Mouse (Mus musculus) embryo, embryonic 10.5 days (tissue): Measurements from ENCODE around the gene Krtap12-1.
"Not testable (repeated sequence)": the region's sequence is repeated elsewhere in the genome, so short reads cannot be mapped to it uniquely, and the experiment has no call there.

ENCODE experiments used
- DNase-seq: peaks from one replicate; pipeline ENCODE4 v3.0.0-alpha.2; 2015; ENCODE audit warnings: low spot score

Krtap12-1 gene

DNA sequence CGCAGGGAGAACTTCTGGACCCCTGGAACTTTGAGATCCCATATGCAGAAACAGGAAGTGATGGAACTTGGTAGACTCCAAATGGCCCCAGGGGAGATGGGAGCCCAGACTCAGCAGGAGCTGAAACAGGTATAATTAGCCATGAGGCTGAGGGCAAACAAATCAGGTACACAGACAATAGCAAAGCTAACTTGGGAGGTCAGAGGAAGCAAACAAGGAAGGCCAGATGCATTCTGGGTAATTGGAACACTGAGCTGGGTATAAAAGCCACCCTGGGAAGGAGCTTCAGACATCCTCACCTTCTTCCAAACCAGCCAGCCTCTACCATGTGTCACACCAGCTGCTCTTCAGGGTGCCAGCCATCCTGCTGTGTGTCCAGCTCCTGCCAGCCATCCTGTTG is at the start of gene Krtap12-1:
Gene Krtap12-1 (plus strand): TSS at position 301 of the 400 bp plus-strand sequence.
- not testable (repeated sequence) for DNase-seq

- DNase-seq = no peak
These were observed 49.7 kb upstream of the Krtap12-1 start for GRCm38 (mm10) chr10:77670710-77671109.

DNA sequence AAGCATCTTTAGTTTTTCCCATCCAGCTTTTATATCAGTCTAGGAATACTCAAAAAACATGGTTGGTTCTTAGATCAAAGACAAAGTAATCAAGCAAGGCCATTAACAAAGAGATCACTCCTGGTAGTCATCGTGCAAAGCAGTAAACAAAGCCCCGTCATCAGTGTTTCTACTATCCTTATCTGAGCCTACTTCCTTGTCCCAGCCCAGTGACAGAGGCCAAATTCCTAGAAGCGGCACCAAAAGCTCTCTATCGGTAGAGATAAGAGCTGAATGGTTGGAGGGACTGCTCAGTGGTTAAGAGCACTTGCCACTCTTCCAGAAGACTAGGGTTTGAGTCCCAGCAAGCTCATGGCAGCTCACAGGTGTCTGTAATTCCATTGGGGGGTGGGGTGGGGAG is 48.9 kb upstream of the Krtap12-1 start:
- DNase-seq = no peak

GRCm38 (mm10) chr10:77673765-77674164 is 46.6 kb upstream of the Krtap12-1 start:
- no peak for DNase-seq

- DNase-seq = no peak
These were observed 42.8 kb upstream of the Krtap12-1 start for GRCm38 (mm10) chr10:77677562-77677961.

DNA sequence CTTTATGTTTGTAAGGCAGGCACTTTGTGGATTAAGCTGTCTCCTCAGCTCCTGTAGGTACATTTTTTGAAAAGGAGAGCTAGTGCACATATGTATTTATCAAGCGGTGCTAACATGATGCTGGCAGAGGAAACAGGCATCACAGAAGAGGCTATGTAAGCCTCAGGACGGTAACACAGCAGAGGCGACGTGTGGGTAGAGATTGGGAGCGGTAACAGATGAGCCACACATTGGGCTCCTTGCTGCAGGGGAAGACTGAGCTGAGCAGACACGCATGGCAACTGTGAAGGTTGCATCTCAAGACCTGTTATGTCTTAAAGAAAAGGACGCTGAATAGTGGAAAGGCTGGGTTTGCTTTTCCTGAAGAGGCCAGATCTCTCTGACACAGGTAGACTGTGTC is 37.4 kb upstream of the Krtap12-1 start:
- DNase-seq = no peak

GRCm38 (mm10) chr10:77684181-77684580 is 36.2 kb upstream of the Krtap12-1 start:
- DNase-seq = peak; percentile 50

- DNase-seq = no peak
These were observed 34.3 kb upstream of the Krtap12-1 start, which contains the start of gene Tspear for GRCm38 (mm10) chr10:77685895-77686664. Gene Tspear (plus strand): TSS chr10:77686569.

- DNase-seq = no peak
These were observed 33.4 kb upstream of the Krtap12-1 start for GRCm38 (mm10) chr10:77687021-77687420.

DNA sequence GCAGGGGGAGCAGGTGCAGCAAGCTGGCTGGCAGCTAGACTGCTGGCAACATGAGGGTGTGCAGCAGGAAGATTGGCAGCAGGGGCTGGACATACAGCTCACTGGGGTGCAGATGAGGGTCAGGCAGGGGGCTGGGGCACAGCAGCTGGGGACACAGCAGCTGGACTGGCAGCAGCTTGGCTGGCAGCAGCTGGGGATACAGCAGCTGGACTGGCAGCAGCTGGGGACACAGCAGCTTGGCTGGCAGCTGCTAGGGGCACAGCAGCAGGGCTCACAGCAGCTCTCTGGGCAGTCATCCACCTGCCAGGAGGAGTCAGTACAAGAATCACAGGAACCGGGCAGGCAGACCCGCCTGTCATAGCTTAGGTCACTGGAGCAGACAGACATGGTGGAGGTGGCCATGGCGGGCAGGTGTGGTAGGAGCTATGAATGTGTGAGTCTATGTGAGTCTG is 30.0 kb upstream of the Krtap12-1 start, which contains the start of gene Gm19402:
Gene Gm19402 (minus strand): TSS at position 402 of the 452 bp plus-strand sequence.
- DNase-seq = not testable (repeated sequence)

DNA sequence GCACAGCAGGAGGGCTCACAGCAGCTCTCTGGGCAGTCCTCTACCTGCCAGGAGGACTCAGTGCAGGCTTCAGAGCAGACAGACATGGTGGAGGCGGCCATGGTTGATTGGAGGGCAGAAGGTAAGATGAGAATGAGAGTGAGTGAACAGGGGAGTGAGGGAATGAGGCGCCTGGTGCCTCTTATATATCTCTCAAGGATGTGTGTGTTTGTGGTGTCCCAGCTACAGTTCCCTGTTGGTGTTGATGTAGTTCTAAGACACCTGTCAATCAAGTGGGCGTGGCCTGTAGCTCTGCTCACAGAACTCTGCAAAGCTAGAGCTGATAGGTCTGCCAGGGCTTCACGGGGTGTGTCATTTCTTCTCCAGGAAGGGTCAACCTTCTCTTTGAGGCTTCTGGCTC is 23.3 kb upstream of the Krtap12-1 start, which contains the start of gene Gm9508:
Gene Gm9508 (minus strand): TSS at position 101 of the 400 bp plus-strand sequence.
- no peak for DNase-seq

- no peak for DNase-seq
These were observed 14.1 kb upstream of the Krtap12-1 start, which contains the start of gene Gm10272 for GRCm38 (mm10) chr10:77706326-77706725. Gene Gm10272 (plus strand): TSS chr10:77706626.

DNA sequence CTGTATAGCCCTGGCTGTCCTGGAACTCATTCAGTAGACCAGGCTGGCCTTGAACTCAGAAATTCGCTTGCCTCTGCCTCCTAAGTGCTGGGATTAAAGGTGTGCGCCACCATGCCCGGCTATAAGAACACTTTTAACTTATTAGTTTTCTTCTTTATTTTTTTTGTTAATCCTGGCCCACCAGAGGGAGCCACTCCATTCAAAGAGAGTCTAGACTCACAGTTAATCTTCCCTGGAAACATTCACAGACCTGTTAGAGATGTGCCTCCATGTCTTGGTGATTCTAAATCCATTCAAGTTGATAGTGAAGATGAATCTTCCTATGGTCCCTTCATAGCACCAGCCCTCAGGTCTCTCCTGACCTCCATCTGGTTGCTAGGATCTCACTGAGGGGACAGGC is 10.6 kb upstream of the Krtap12-1 start:
- no peak for DNase-seq

GRCm38 (mm10) chr10:77711157-77711556 is 9.2 kb upstream of the Krtap12-1 start, which contains the start of gene Gm10024:
Gene Gm10024 (plus strand): TSS chr10:77711457.
- DNase-seq = not testable (repeated sequence)

DNA sequence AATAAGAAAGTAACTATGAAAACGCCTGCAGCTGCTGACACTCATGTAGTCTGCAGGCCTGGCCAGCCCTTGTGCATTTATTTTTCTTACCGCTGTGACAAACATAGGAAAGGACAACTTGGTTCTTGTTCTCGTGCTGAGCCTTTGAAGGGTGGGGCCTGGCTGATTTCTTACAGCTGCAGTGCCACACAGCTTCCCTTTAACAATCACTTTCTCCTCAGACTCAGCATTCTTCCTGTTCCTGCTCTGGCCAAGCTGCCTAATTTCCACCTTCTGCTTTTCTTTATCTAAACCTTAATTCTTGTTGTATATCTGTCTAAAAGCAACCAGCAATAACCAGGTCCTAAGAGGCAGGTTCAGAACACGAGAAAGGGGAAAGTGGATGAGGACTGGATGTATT is 6.7 kb upstream of the Krtap12-1 start:
- DNase-seq = no peak

DNA sequence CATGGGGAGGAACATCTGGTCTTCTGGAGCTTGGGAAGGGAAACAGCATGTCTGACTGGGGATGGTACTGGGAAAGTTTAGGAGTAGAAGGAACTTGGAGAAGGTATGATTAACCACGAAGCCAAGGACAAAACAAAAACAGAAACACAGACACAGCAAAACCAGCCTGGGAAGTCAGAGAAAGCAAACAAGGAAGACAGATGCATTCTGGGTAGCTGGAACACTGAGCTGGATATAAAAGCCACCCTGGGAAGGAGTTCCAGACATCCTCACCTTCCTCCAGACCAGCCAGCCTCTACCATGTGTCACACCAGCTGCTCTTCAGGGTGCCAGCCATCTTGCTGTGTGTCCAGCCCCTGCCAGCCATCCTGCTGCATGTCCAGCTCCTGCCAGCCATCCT is 4.9 kb upstream of the Krtap12-1 start, which contains the start of gene Gm10142:
Gene Gm10142 (plus strand): TSS at position 301 of the 400 bp plus-strand sequence.
- no peak for DNase-seq

GRCm38 (mm10) chr10:77724855-77725254 is 4.5 kb downstream of the Krtap12-1 start:
- DNase-seq = no peak

DNA sequence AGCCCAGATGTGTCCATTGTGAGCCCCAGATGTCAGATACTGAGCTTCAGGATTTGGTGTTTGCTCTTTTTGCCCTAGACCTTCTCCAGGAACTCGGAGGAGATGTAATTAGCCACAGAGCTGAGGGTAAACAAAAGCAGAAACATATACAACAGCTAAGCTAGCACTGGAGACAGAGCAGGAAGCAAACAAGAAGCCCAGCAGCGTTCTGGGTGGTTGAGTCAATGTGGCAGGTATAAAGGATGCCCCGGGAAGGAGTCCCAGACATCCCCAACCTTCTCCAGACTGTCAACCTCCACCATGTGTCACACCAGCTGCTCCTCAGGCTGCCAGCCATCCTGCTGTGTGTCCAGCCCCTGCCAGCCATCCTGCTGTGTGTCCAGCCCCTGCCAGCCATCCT is 5.8 kb downstream of the Krtap12-1 start, which contains the start of gene Gm10100:
Gene Gm10100 (plus strand): TSS at position 301 of the 400 bp plus-strand sequence.
- no peak for DNase-seq

GRCm38 (mm10) chr10:77728280-77728679 is 7.9 kb downstream of the Krtap12-1 start:
- no peak for DNase-seq

GRCm38 (mm10) chr10:77729241-77729640 is 8.8 kb downstream of the Krtap12-1 start:
- peak; percentile 30 for DNase-seq

DNA sequence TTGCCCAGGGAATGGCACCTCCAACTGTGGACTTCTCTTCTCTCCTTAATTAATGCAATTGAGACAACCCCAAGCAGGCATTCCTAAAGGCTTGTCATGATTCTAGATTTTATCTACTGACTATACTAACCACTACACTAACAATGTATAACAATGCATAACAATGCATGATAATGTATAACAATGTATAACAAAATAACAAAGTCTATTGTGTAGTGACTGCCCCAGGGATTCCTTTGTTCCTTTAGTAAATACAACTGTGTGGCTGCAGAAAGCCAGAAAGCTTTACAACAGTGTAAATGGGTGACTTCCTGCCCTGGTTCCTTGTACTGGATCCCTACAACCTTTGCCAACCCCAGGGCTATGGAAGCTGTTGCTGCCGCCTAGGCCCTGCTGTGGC is 15.5 kb downstream of the Krtap12-1 start:
- no peak for DNase-seq

- DNase-seq = no peak
These were observed 18.5 kb downstream of the Krtap12-1 start for GRCm38 (mm10) chr10:77738929-77739328.
